Mouse (Mus musculus) limb, embryonic 15.5 days (tissue): ENCODE results near the gene Wdr45. TPM values are rescaled to one million over a fixed set of nuclear protein-coding genes. Genes with fewer than 3 reads are reported as not detected.
A peak's percentile ranks its signal among the peaks of the same experiment; 100 is the strongest.
"Not testable (repeated sequence)": the region's sequence is repeated elsewhere in the genome, so short reads cannot be mapped to it uniquely, and the experiment has no call there.

Source experiments
- ATAC-seq: fragments of 200-750 bp; cut with Nextera tagmentation; 2 replicates; pipeline ENCODE4 v1.8.0; 2017; ENCODE audit warnings: low read depth, moderate TSS enrichment; ENCODE audit not compliant: insufficient number of reproducible peaks, low FRiP score, low TSS enrichment
- H3K27ac ChIP-seq: fragments of 300-500 bp; sonication (generic); 2 replicates; pipeline ENCODE4 v1.5.1; 2015; ENCODE audit warnings: moderate library complexity, mild to moderate bottlenecking, inconsistent platforms
- H3K27me3 ChIP-seq: fragments of 300-500 bp; sonication (generic); 2 replicates; pipeline ENCODE4 v1.6.1; 2015; ENCODE audit warnings: inconsistent platforms
- H3K36me3 ChIP-seq: fragments of 300-500 bp; sonication (generic); 2 replicates; pipeline ENCODE4 v1.6.1; 2015; ENCODE audit warnings: inconsistent platforms
- H3K4me1 ChIP-seq: fragments of 300-500 bp; sonication (generic); 2 replicates; pipeline ENCODE4 v1.6.1; 2015; ENCODE audit warnings: inconsistent platforms
- H3K4me2 ChIP-seq: fragments of 300-500 bp; sonication (generic); 2 replicates; pipeline ENCODE4 v1.6.1; 2015; ENCODE audit warnings: mild to moderate bottlenecking, inconsistent platforms
- H3K4me3 ChIP-seq: fragments of 300-500 bp; sonication (generic); 2 replicates; pipeline ENCODE4 v1.5.1; 2015; ENCODE audit warnings: mild to moderate bottlenecking, inconsistent platforms
- H3K9ac ChIP-seq: fragments of 300-500 bp; sonication (generic); 2 replicates; pipeline ENCODE4 v1.6.1; 2015; ENCODE audit warnings: inconsistent platforms
- H3K9me3 ChIP-seq: fragments of 300-500 bp; sonication (generic); 2 replicates; pipeline ENCODE4 v1.6.1; 2016; ENCODE audit warnings: inconsistent platforms
- whole genome bisulfite sequencing: fragments of 180-500 bp; shearing (Covaris S2); methylation state at CpG from one replicate; pipeline ENCODE4 v1.1.7; 2015; 5-methylcytosine and 5-hydroxymethylcytosine counted together
- polyA plus RNA-seq: library from polyadenylated mRNA; unstranded; fragments of >200 nt; fragmentation: Nextera tagmentation; extraction: Ambion mirVana; gene quantifications from 2 replicates; pipeline ENCODE4 v1.2.1, GENCODE M21; 2015

Wdr45 gene
- polyA plus RNA-seq = 39.2 and 41.0 TPM in 2 replicates

DNA sequence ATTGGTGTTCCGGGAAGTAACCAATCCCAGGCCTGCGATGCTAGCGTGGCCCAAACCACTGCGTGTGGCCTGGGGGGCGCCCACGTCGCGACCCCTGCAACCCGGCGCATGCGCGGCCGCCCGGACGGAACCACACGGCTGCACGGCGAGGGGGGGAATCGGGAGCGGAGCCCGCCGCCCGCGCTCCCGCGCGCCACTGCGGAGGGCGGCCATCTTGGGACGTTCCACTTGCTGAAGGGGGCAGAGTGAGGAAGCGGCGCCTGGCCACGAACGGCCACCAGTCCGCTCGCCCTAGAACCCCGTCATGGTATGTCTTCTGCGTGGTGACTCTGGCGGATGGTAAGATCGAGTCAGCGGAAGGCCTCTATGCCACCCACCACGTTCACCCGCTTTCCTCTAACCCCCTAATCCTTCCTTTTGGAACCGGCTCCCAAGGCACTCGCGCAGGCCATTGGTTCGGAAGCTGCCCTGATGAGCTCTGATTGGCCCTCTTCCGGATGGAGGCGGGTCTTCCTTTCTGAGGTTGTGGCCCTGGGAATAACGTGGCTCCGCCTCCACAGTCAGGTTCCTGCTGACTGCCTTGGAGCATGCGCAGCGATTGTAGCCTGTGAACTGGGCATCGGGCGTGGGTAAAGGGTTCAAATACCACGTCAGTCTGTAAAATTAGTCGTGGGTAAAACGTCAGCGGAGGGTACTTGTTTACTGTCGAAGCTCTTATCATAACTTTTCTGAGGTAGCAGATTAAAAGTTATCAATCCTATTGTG, at the start of gene Wdr45:
Gene Wdr45, plus strand, starts transcription at position 199 of the 765 bp plus-strand sequence.
- H3K9me3 ChIP-seq, H3K27me3 ChIP-seq, H3K4me1 ChIP-seq, H3K36me3 ChIP-seq: not testable (repeated sequence)
- ATAC-seq = peak; percentile 97
- Histone ChIP-seq H3K9ac (0 out of 2 replicates have a peak within 1 kb of the TSS, but pooled peaks have one; percentile 23), H3K4me3 (peak within 1 kb of the TSS; percentile 35), H3K4me2 (peak within 1 kb of the TSS; percentile 39), H3K27ac (peak within 1 kb of the TSS; percentile 11; the same call in 1 of the 2 replicates)
- 27% methylated on average over 46 of the region's 60 CpGs for WGBS

DNA sequence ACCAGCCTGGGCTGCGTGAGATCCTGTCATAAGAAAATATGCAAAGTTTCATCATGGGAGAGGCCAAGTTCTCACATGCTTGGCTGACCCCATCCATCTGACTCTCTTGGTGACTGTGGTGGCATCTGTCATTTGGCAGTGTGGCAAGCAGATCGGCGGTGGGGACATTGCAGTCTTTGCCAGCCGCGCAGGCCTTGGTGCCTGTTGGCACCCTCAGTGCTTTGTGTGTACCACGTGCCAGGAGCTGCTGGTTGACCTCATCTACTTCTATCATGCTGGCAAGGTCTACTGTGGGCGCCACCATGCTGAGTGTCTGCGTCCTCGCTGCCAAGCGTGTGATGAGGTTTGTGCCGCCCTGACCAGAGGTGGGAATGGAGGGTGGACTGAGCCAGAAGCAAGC, 49.3 kb upstream of the Wdr45 start:
- 92% methylated on average over 11 of the region's 11 CpGs for WGBS
- H3K9me3 ChIP-seq = no peaks in the 10 kb centered on the region
- H3K4me1 ChIP-seq = no peaks in the 10 kb centered on the region
- no peak overlapping the region for H3K4me3 ChIP-seq
- peaks cover 19% of the 10 kb centered on the region for H3K36me3 ChIP-seq
- no peak for ATAC-seq
- H3K27ac ChIP-seq = no peak overlapping the region
- H3K27me3 ChIP-seq = no peaks in the 10 kb centered on the region
- H3K9ac ChIP-seq = no peak overlapping the region
- H3K4me2 ChIP-seq = no peak overlapping the region

- no peak overlapping the region for H3K4me3 ChIP-seq
- no peak overlapping the region for H3K27ac ChIP-seq
- no peaks in the 10 kb centered on the region for H3K4me1 ChIP-seq
- H3K4me2 ChIP-seq = no peak overlapping the region
- no peak overlapping the region for H3K9ac ChIP-seq
- H3K36me3 ChIP-seq = peaks cover 19% of the 10 kb centered on the region
- 72% methylated on average over 21 of the region's 21 CpGs for WGBS
- H3K27me3 ChIP-seq = no peaks in the 10 kb centered on the region
- H3K9me3 ChIP-seq = no peaks in the 10 kb centered on the region
- ATAC-seq = no peak
Measured at GRCm38 (mm10) chrX:7665739-7666502, 48.2 kb upstream of the Wdr45 start.

- ATAC-seq = peak; percentile 68
- Histone ChIP-seq H3K9me3 (no peaks in the 10 kb centered on the region), H3K4me1 (peaks cover 16% of the 10 kb centered on the region), H3K36me3 (peaks cover 15% of the 10 kb centered on the region), H3K27me3 (no peaks in the 10 kb centered on the region), H3K9ac (peak overlapping the region; percentile 33), H3K4me2 (peak overlapping the region; percentile 43), H3K4me3 (peak overlapping the region; percentile 53), H3K27ac (peak overlapping the region; percentile 86)
- WGBS = 21% methylated on average over 19 of the region's 19 CpGs
Measured at GRCm38 (mm10) chrX:7670390-7670881, 43.7 kb upstream of the Wdr45 start.

DNA sequence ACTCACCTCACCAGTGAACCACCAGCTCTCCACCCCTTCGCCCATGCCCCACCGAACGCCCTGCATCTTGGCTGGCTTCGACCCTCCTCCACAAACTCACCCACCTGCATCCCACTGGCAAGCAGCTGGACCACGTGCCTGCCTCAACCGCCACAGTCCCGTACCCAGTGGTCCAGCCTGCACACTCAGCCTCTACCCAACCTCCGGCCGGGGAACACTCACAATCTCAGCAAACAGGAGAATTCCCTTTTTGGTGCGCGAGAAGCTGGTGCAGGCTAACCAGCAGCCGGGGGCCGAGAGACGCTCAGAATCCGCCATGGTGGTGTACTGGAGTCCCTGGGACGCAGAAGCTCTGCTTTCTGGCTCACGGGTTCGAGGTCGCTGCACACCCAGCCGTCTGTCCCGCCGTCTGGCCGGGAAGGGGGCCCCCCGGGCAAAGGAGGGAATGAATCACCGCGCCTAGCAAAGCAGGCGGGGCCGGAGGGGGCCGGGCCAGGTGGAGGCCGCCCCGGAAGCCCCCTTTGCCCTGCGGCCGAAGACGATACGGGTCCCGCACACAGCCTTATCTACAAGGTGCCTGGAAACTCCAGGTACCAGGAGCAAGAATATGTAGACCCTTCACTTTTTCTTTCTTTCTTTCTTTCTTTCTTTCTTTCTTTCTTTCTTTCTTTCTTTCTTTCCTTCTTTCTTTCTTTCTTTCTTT, 43.1 kb upstream of the Wdr45 start, which contains the start of gene Plp2:
Gene Plp2, minus strand, starts transcription at position 470 of the 703 bp plus-strand sequence.
- 31% methylated on average over 36 of the region's 36 CpGs for WGBS
- ATAC-seq = peak; percentile 26; the same call in 1 of the 2 replicates
- H3K4me3 ChIP-seq = peak within 1 kb of the TSS; percentile 53
- H3K36me3 ChIP-seq = peaks cover 13% of the 10 kb centered on the region
- H3K4me1 ChIP-seq = peaks cover 16% of the 10 kb centered on the region
- H3K9me3 ChIP-seq = no peaks in the 10 kb centered on the region
- peak within 1 kb of the TSS; percentile 86 for H3K27ac ChIP-seq
- H3K4me2 ChIP-seq = peak within 1 kb of the TSS; percentile 43
- H3K9ac ChIP-seq = peak within 1 kb of the TSS; percentile 33
- H3K27me3 ChIP-seq = no peaks in the 10 kb centered on the region

DNA sequence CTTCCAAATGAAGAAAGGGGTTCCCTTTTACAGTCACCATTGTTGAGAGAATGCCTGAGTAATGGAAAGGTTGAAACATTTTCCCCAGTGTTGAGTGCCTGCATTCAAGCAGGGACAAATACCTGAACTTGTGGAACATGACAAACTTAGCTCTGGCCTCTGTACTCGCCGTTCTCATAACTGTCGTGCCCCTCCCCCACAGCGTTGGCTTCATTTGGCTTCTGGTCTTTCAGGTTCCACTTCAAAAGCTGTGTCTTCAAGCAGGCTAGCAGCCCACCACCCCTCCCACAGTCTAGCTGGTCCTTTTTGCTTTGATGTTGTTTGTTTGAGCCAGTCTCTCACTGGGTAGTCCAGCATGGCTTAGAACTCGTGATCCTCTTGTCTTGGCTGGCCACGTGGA, 41.4 kb upstream of the Wdr45 start:
- 37% methylated on average over 6 of the region's 6 CpGs for WGBS
- H3K27ac ChIP-seq = no peak overlapping the region

DNA sequence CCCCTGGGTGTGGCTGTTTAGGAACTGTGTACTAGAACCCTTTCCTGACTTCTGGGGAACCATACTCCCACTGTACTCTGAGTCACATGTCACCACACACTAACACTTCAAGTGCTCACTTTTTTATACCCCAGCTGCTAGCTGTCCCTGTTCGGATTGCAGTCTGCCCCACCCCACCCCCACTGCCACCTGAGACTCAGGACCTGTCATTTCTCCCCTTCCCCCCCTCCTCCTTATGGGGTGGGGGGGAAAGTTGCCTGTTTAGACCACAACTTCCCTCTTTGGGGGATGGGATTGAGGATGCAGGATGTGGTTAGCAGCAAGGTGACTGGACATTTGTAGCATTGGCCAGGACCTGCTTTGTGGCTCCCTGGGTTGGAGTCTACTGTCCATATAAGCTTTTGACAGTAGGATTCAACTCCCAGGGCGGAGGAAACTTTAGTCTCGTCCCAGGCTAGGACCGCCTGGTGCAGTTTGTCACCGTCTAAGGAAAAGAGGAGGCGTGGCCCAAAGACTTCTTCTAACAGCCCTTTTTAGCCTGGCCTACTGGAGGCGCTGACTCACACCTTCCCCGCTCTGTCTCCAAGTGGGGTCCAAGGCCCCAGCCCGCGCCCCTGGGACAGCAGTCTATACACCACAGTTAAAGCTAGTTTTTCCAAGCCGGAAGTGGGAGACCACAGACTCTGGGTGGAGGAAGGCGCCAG, 40.4 kb upstream of the Wdr45 start:
- ATAC-seq = peak; percentile 25; the same call in 1 of the 2 replicates
- Histone ChIP-seq H3K9ac (no peak overlapping the region), H3K4me3 (peak overlapping the region; percentile 27), H3K4me2 (peak overlapping the region; percentile 45), H3K27me3 (no peaks in the 10 kb centered on the region), H3K36me3 (no peaks in the 10 kb centered on the region), H3K9me3 (no peaks in the 10 kb centered on the region), H3K27ac (peak overlapping the region; percentile 87), H3K4me1 (peaks cover 16% of the 10 kb centered on the region)
- WGBS = 29% methylated on average over 12 of the region's 12 CpGs

More for the DNA sequence above, 41.4 kb upstream of the Wdr45 start:
- Histone ChIP-seq H3K27me3 (no peaks in the 10 kb centered on the region), H3K9ac (no peak overlapping the region), H3K4me2 (no peak overlapping the region), H3K36me3 (no peaks in the 10 kb centered on the region), H3K4me3 (no peak overlapping the region), H3K9me3 (no peaks in the 10 kb centered on the region), H3K4me1 (peaks cover 16% of the 10 kb centered on the region)
- ATAC-seq = no peak

GRCm38 (mm10) chrX:7674284-7675000, 39.7 kb upstream of the Wdr45 start:
- Histone ChIP-seq H3K4me2 (peak overlapping the region; percentile 45), H3K27ac (peak overlapping the region; percentile 87), H3K4me1 (peaks cover 16% of the 10 kb centered on the region), H3K27me3 (no peaks in the 10 kb centered on the region), H3K9me3 (no peaks in the 10 kb centered on the region), H3K9ac (no peak overlapping the region), H3K4me3 (peak overlapping the region; percentile 27), H3K36me3 (no peaks in the 10 kb centered on the region)
- WGBS = 25% methylated on average over 28 of the region's 28 CpGs
- ATAC-seq = peak; percentile 35; the same call in 1 of the 2 replicates

- Histone ChIP-seq H3K4me3 (peak overlapping the region; percentile 27), H3K9me3 (no peaks in the 10 kb centered on the region), H3K9ac (no peak overlapping the region), H3K4me1 (peaks cover 16% of the 10 kb centered on the region), H3K27me3 (no peaks in the 10 kb centered on the region), H3K4me2 (peak overlapping the region; percentile 45), H3K27ac (peak overlapping the region; percentile 87), H3K36me3 (no peaks in the 10 kb centered on the region)
- WGBS = 33% methylated on average over 10 of the region's 10 CpGs
- ATAC-seq = no peak
Measured at GRCm38 (mm10) chrX:7675001-7675380, 39.1 kb upstream of the Wdr45 start.

- peaks cover 3% of the 10 kb centered on the region for H3K4me1 ChIP-seq
- ATAC-seq = no peak
- H3K9ac ChIP-seq = no peak overlapping the region
- no peaks in the 10 kb centered on the region for H3K27me3 ChIP-seq
- WGBS = 38% methylated on average over 3 of the region's 3 CpGs
- no peak overlapping the region for H3K4me3 ChIP-seq
- H3K27ac ChIP-seq = no peak overlapping the region
- no peaks in the 10 kb centered on the region for H3K9me3 ChIP-seq
- no peaks in the 10 kb centered on the region for H3K36me3 ChIP-seq
- no peak overlapping the region for H3K4me2 ChIP-seq
Measured at GRCm38 (mm10) chrX:7678986-7679385, 35.1 kb upstream of the Wdr45 start.
